Comparison of ENCODE assay signal across 8 mouse cellular contexts in genomic region chr11:97450305-97450922, GRCm38 (mm10). TPM values are rescaled to one million over a fixed set of nuclear protein-coding genes. Genes with fewer than 3 reads are reported as not detected.
DNase-seq lines count a peak whose midpoint lies in the region; ATAC-seq and TF ChIP-seq lines count a peak whose summit lies in the region.

No protein-coding gene starts in this region.

- no peak for TF ChIP-seq EP300 in lung, postnatal 0 days (IDR thresholded peaks at IDR 0.05)

- H3K27ac ChIP-seq in kidney, embryonic 16.5 days (ENCODE audit: low read length), result peak overlapping the region; percentile 43
- H3K27ac ChIP-seq in embryonic facial prominence, embryonic 15.5 days (replicated peaks), result peak overlapping the region; percentile 91
- no peak overlapping the region for H3K27ac ChIP-seq in hindbrain, embryonic 11.5 days (ENCODE audit: low read depth, low read length)
- H3K27ac ChIP-seq in lung, postnatal 0 days (ENCODE audit: low read length), result peak overlapping the region; percentile 93

- TF ChIP-seq CTCF in Patski (IDR thresholded peaks at IDR 0.05), result no peak
- TF ChIP-seq CTCF in lung, postnatal 0 days (IDR thresholded peaks at IDR 0.05), result no peak

- H3K27me3 ChIP-seq in kidney, embryonic 16.5 days (ENCODE audit: insufficient read depth, low read length), result no peaks in the 10 kb centered on the region
- H3K27me3 ChIP-seq in Patski, result no peaks in the 10 kb centered on the region
- H3K27me3 ChIP-seq in embryonic facial prominence, embryonic 15.5 days, result no peaks in the 10 kb centered on the region
- H3K27me3 ChIP-seq in hindbrain, embryonic 11.5 days (ENCODE audit: control insufficient read depth, insufficient read depth, low read length), result no peaks in the 10 kb centered on the region
- no peaks in the 10 kb centered on the region for H3K27me3 ChIP-seq in lung, postnatal 0 days (replicated peaks; ENCODE audit: insufficient read depth, low read length)

- DNase-seq in kidney, postnatal 36 days, result no peak
- DNase-seq in Patski (ENCODE audit: low read depth, low spot score), result no peak
- no peak for DNase-seq in hindbrain, embryonic 11.5 days (ENCODE audit: low spot score)
- DNase-seq in lung, postnatal 0 days (ENCODE audit: low spot score), result peak; percentile 63
- no peak for DNase-seq in T-cell, adult 2 months (ENCODE audit: low spot score)

- H3K4me3 ChIP-seq in kidney, embryonic 16.5 days (ENCODE audit: low read length), result peak overlapping the region; percentile 48
- peak overlapping the region; percentile 53 for H3K4me3 ChIP-seq in embryonic facial prominence, embryonic 15.5 days (replicated peaks)
- H3K4me3 ChIP-seq in hindbrain, embryonic 11.5 days (ENCODE audit: low read depth, low read length), result peak overlapping the region; percentile 49
- peak overlapping the region; percentile 43 for H3K4me3 ChIP-seq in lung, postnatal 0 days (ENCODE audit: low read depth, low read length)

- peaks cover 25% of the 10 kb centered on the region for H3K4me1 ChIP-seq in kidney, embryonic 16.5 days (ENCODE audit: insufficient read depth, low read length)
- H3K4me1 ChIP-seq in embryonic facial prominence, embryonic 15.5 days, result peaks cover 64% of the 10 kb centered on the region
- H3K4me1 ChIP-seq in hindbrain, embryonic 11.5 days (replicated peaks; ENCODE audit: control insufficient read depth, insufficient read depth, low read length), result 0 out of 2 replicates have a peak, but pooled peaks cover 5% of the 10 kb centered on the region
- H3K4me1 ChIP-seq in lung, postnatal 0 days (ENCODE audit: insufficient read depth, low read depth, low read length), result peaks cover 3% of the 10 kb centered on the region; the same call in 1 of the 2 replicates

- peak overlapping the region; percentile 71 for H3K9ac ChIP-seq in kidney, embryonic 16.5 days (replicated peaks; ENCODE audit: low read length)
- peak overlapping the region; percentile 48 for H3K9ac ChIP-seq in embryonic facial prominence, embryonic 15.5 days
- H3K9ac ChIP-seq in hindbrain, embryonic 11.5 days (ENCODE audit: low read depth, low read length), result peak overlapping the region; percentile 64
- H3K9ac ChIP-seq in lung, postnatal 0 days (replicated peaks; ENCODE audit: low read depth), result peak overlapping the region; percentile 40

- CTCF ChIA-PET in Patski (lab: Charles Lee), result interaction anchor here (1.1 to 2.0 kb wide), 2 partner anchors 18 to 42 kb away, joined by 7 to 8 read pairs; no protein-coding TSS in a partner anchor

- WGBS in kidney, embryonic 16.5 days, result 25% methylated on average over 10 of the region's 10 CpGs
- WGBS in embryonic facial prominence, embryonic 15.5 days, result 15% methylated on average over 10 of the region's 10 CpGs
- WGBS in hindbrain, embryonic 11.5 days, result 34% methylated on average over 10 of the region's 10 CpGs
- 35% methylated on average over 10 of the region's 10 CpGs for WGBS in lung, postnatal 0 days

- peaks cover 55% of the 10 kb centered on the region for H3K36me3 ChIP-seq in kidney, embryonic 16.5 days (ENCODE audit: insufficient read depth, low read length)
- peaks cover 79% of the 10 kb centered on the region for H3K36me3 ChIP-seq in embryonic facial prominence, embryonic 15.5 days
- H3K36me3 ChIP-seq in hindbrain, embryonic 11.5 days (ENCODE audit: control insufficient read depth, insufficient read depth, low read length), result no peaks in the 10 kb centered on the region
- peaks cover 29% of the 10 kb centered on the region; the same call in 1 of the 2 replicates for H3K36me3 ChIP-seq in lung, postnatal 0 days (ENCODE audit: insufficient read depth, low read length)

- in situ Hi-C loops in Patski (cut with MboI; ENCODE audit: low pct_unique_long_range_greater_than_20kb), result no loop called here

- no peaks in the 10 kb centered on the region for H3K9me3 ChIP-seq in kidney, embryonic 16.5 days (ENCODE audit: low read length)
- no peaks in the 10 kb centered on the region for H3K9me3 ChIP-seq in embryonic facial prominence, embryonic 15.5 days (replicated peaks)
- no peaks in the 10 kb centered on the region for H3K9me3 ChIP-seq in hindbrain, embryonic 11.5 days (ENCODE audit: control insufficient read depth, low read length)
- no peaks in the 10 kb centered on the region for H3K9me3 ChIP-seq in lung, postnatal 0 days (ENCODE audit: low read length)

- POLR2A ChIA-PET in Patski (lab: Charles Lee), result interaction anchor here (1.1 kb wide), 2 partner anchors 10 to 17 kb away, joined by 3 to 4 read pairs; no protein-coding TSS in a partner anchor

- H3K4me2 ChIP-seq in kidney, embryonic 16.5 days (replicated peaks; ENCODE audit: low read depth, low read length), result peak overlapping the region; percentile 72
- H3K4me2 ChIP-seq in embryonic facial prominence, embryonic 15.5 days (replicated peaks), result peak overlapping the region; percentile 63
- peak overlapping the region; percentile 53 for H3K4me2 ChIP-seq in hindbrain, embryonic 11.5 days (replicated peaks; ENCODE audit: low read depth, low read length)
- H3K4me2 ChIP-seq in lung, postnatal 0 days (replicated peaks; ENCODE audit: low read depth, low read length), result peak overlapping the region; percentile 66

- peak; percentile 44 for ATAC-seq in kidney, embryonic 16.5 days (ENCODE audit: low FRiP score, low TSS enrichment)
- peak; percentile 16 for ATAC-seq in Patski
- peak; percentile 49 for ATAC-seq in embryonic facial prominence, embryonic 15.5 days (ENCODE audit: insufficient number of reproducible peaks, low FRiP score, low TSS enrichment, low read depth)
- peak; percentile 17; the same call in 1 of the 2 replicates for ATAC-seq in hindbrain, embryonic 11.5 days (ENCODE audit: low FRiP score)
- peak; percentile 29 for ATAC-seq in lung, postnatal 0 days
- no peak for ATAC-seq in activated CD4-positive, CD25-positive, alpha-beta regulatory T cell, adult 4 months

RNA-seq across cellular contexts. Expression of gene Arhgap23, which starts 35.1 kb away (rescaled TPM):
- 6.0 and 6.2 TPM in 2 replicates for polyA plus RNA-seq in kidney, embryonic 16.5 days (2015; fragmentation: Nextera tagmentation; extraction: Ambion mirVana)
- polyA plus RNA-seq in Patski (2021), result 16.0 TPM
- 9.6 and 10.4 TPM in 2 replicates for polyA plus RNA-seq in embryonic facial prominence, embryonic 15.5 days (2015; fragmentation: Nextera tagmentation; extraction: Ambion mirVana)
- 3.5 TPM in 2 replicates for polyA plus RNA-seq in hindbrain, embryonic 11.5 days (2014; fragmentation: Nextera tagmentation; extraction: Ambion mirVana)
- polyA plus RNA-seq in lung, postnatal 0 days (2015; fragmentation: Nextera tagmentation; extraction: Ambion mirVana), result 7.0 and 8.4 TPM in 2 replicates
- not detected for polyA plus RNA-seq in activated CD4-positive, CD25-positive, alpha-beta regulatory T cell, adult 4 months (2017; shearing (Covaris generic))

RNA-seq across cellular contexts. Expression of gene 4933428G20Rik, which starts 49.7 kb away (rescaled TPM):
- polyA plus RNA-seq in kidney, embryonic 16.5 days (2015; fragmentation: Nextera tagmentation; extraction: Ambion mirVana), result 0.75 and 1.3 TPM in 2 replicates
- 0.17 TPM for polyA plus RNA-seq in Patski (2021)
- polyA plus RNA-seq in embryonic facial prominence, embryonic 15.5 days (2015; fragmentation: Nextera tagmentation; extraction: Ambion mirVana), result 1.4 and 1.7 TPM in 2 replicates
- 0.20 TPM in 1 of 2 replicates, not detected in the other for polyA plus RNA-seq in hindbrain, embryonic 11.5 days (2014; fragmentation: Nextera tagmentation; extraction: Ambion mirVana)
- 0.32 and 0.42 TPM in 2 replicates for polyA plus RNA-seq in lung, postnatal 0 days (2015; fragmentation: Nextera tagmentation; extraction: Ambion mirVana)
- polyA plus RNA-seq in activated CD4-positive, CD25-positive, alpha-beta regulatory T cell, adult 4 months (2017; shearing (Covaris generic)), result not detected
